Comparison of ENCODE assay signal across 25 mouse cellular contexts in genomic region chr2:158415826-158416225, GRCm38 (mm10). TPM values are rescaled to one million over a fixed set of nuclear protein-coding genes. Genes with fewer than 3 reads are reported as not detected.
"Had no signal": no experiment of that assay in that cellular context is flagged by ENCODE, and none has a peak within 500 bp of the region (broad histone marks: within the 10 kb centered on the region; RNA-seq: fewer than 3 reads in every experiment).

No protein-coding gene starts in this region.

- DNase-seq: gastrocnemius, postnatal 10 days; gastrocnemius, postnatal 25 days; heart, adult 11 months; heart, adult 2 months; heart, postnatal 14 days; heart, postnatal 36 days; kidney, adult 11 months; kidney, adult 2 months; kidney, postnatal 10 days; kidney, postnatal 25 days; kidney, postnatal 4 days had no signal

- H3K9me3 ChIP-seq: heart, embryonic 13.5 days; heart, embryonic 15.5 days; hindbrain, embryonic 13.5 days; hindbrain, embryonic 15.5 days; limb, embryonic 13.5 days; limb, embryonic 15.5 days; liver, embryonic 12.5 days had no signal

- H3K9ac ChIP-seq: heart, embryonic 13.5 days; heart, embryonic 15.5 days; hindbrain, embryonic 13.5 days; hindbrain, embryonic 15.5 days; limb, embryonic 13.5 days; limb, embryonic 15.5 days; liver, embryonic 12.5 days; liver, embryonic 14.5 days had no signal

- H3K4me3 ChIP-seq: heart, adult 2 months; heart, embryonic 13.5 days; heart, embryonic 15.5 days; hindbrain, embryonic 13.5 days; hindbrain, embryonic 15.5 days; layer of hippocampus, adult 2 months; left cerebral cortex, adult 2 months; limb, embryonic 13.5 days; limb, embryonic 15.5 days; liver, embryonic 12.5 days had no signal

- H3K27me3 ChIP-seq: heart, embryonic 13.5 days; heart, embryonic 15.5 days; hindbrain, embryonic 13.5 days; hindbrain, embryonic 15.5 days; limb, embryonic 13.5 days; limb, embryonic 15.5 days; liver, embryonic 12.5 days had no signal

- ATAC-seq: hindbrain, postnatal 0 days; intestine, embryonic 16.5 days; liver, embryonic 12.5 days had no signal

- H3K36me3 ChIP-seq: heart, embryonic 15.5 days; hindbrain, embryonic 13.5 days; hindbrain, embryonic 15.5 days had no signal

- H3K27ac ChIP-seq: heart, adult 2 months; heart, embryonic 13.5 days; heart, embryonic 15.5 days; hindbrain, embryonic 13.5 days; hindbrain, embryonic 15.5 days; hindbrain, postnatal 0 days; layer of hippocampus, adult 2 months; left cerebral cortex, adult 2 months; limb, embryonic 13.5 days; limb, embryonic 15.5 days; liver, embryonic 12.5 days; liver, embryonic 14.5 days had no signal

- H3K4me2 ChIP-seq: heart, embryonic 11.5 days; heart, embryonic 13.5 days; heart, embryonic 15.5 days; hindbrain, embryonic 13.5 days; hindbrain, embryonic 15.5 days; limb, embryonic 13.5 days; limb, embryonic 15.5 days; liver, embryonic 12.5 days had no signal

RNA-seq across cellular contexts. Expression of gene Snhg11, which starts 40.4 kb away (rescaled TPM):
- total RNA-seq: heart, postnatal 36 days; hematopoietic stem cell, adult 5-6 weeks had no signal
